Mouse (Mus musculus) liver, embryonic 15.5 days (tissue): ENCODE data around the gene Slc35e4. TPM values are rescaled to one million over a fixed set of nuclear protein-coding genes. Genes with fewer than 3 reads are reported as not detected.
"Not testable (repeated sequence)": the region's sequence is repeated elsewhere in the genome, so short reads cannot be mapped to it uniquely, and the experiment has no call there.

ENCODE experiments used
- ATAC-seq: fragments of 200-750 bp; cut with Nextera tagmentation; 2 replicates; pipeline ENCODE4 v1.8.0; 2017; ENCODE audit warnings: moderate number of reproducible peaks, mild to moderate bottlenecking, moderate library complexity; ENCODE audit not compliant: insufficient read depth
- H3K27ac ChIP-seq: fragments of 300-500 bp; sonication (generic); replicated peaks from 2 replicates; pipeline ENCODE4 v1.5.1; 2015; ENCODE audit warnings: mild to moderate bottlenecking, inconsistent platforms
- H3K27me3 ChIP-seq: fragments of 300-500 bp; sonication (generic); 2 replicates; pipeline ENCODE4 v1.6.1; 2015; ENCODE audit warnings: mild to moderate bottlenecking, inconsistent platforms
- H3K36me3 ChIP-seq: fragments of 300-500 bp; sonication (generic); replicated peaks from 2 replicates; pipeline ENCODE4 v1.6.1; 2015; ENCODE audit warnings: moderate library complexity, mild to moderate bottlenecking, inconsistent platforms
- H3K4me1 ChIP-seq: fragments of 300-500 bp; sonication (generic); replicated peaks from 2 replicates; pipeline ENCODE4 v1.6.1; 2015; ENCODE audit warnings: inconsistent platforms
- H3K4me2 ChIP-seq: fragments of 300-500 bp; sonication (generic); 2 replicates; pipeline ENCODE4 v1.6.1; 2015; ENCODE audit warnings: moderate library complexity, mild to moderate bottlenecking, inconsistent platforms
- H3K4me3 ChIP-seq: fragments of 300-500 bp; sonication (generic); replicated peaks from 2 replicates; pipeline ENCODE4 v1.5.1; 2015; ENCODE audit warnings: mild to moderate bottlenecking, inconsistent platforms
- H3K9ac ChIP-seq: fragments of 300-500 bp; sonication (generic); 2 replicates; pipeline ENCODE4 v1.6.1; 2015; ENCODE audit warnings: moderate library complexity, mild to moderate bottlenecking, inconsistent platforms
- H3K9me3 ChIP-seq: fragments of 300-500 bp; sonication (generic); replicated peaks from 2 replicates; pipeline ENCODE4 v1.6.1; 2016; ENCODE audit warnings: inconsistent platforms
- WGBS: fragments of 180-500 bp; shearing (Covaris S2); methylation state at CpG from one replicate; pipeline ENCODE4 v1.1.7; 2015; ENCODE audit warnings: mixed read lengths; ENCODE audit not compliant: insufficient replicate concordance; 5-methylcytosine and 5-hydroxymethylcytosine counted together
- polyA plus RNA-seq: library from polyadenylated mRNA; unstranded; fragments of >200 nt; fragmentation: Nextera tagmentation; extraction: Ambion mirVana; gene quantifications from 2 replicates; pipeline ENCODE4 v1.2.1, GENCODE M21; 2015

The Slc35e4 gene
- polyA plus RNA-seq, result 0.43 and 0.44 TPM in 2 replicates

- Histone ChIP-seq H3K4me2 (peak within 1 kb of the TSS; percentile 77), H3K9ac (peak within 1 kb of the TSS; percentile 8; the same call in 1 of the 2 replicates), H3K36me3 (no peaks in the 10 kb centered on the region), H3K27me3 (peaks cover 61% of the 10 kb centered on the region), H3K4me3 (peak within 1 kb of the TSS; percentile 55), H3K27ac (no peak within 1 kb of the TSS; the same call in 1 of the 2 replicates), H3K9me3 (no peaks in the 10 kb centered on the region), H3K4me1 (peaks cover 19% of the 10 kb centered on the region)
- peak; percentile 41 for ATAC-seq
- WGBS, result under 1% methylated on average over 28 of the region's 28 CpGs
Measured at GRCm38 (mm10) chr11:3914109-3914840, at the start of gene Slc35e4. Gene Slc35e4, minus strand, starts transcription at chr11:3914664.

DNA sequence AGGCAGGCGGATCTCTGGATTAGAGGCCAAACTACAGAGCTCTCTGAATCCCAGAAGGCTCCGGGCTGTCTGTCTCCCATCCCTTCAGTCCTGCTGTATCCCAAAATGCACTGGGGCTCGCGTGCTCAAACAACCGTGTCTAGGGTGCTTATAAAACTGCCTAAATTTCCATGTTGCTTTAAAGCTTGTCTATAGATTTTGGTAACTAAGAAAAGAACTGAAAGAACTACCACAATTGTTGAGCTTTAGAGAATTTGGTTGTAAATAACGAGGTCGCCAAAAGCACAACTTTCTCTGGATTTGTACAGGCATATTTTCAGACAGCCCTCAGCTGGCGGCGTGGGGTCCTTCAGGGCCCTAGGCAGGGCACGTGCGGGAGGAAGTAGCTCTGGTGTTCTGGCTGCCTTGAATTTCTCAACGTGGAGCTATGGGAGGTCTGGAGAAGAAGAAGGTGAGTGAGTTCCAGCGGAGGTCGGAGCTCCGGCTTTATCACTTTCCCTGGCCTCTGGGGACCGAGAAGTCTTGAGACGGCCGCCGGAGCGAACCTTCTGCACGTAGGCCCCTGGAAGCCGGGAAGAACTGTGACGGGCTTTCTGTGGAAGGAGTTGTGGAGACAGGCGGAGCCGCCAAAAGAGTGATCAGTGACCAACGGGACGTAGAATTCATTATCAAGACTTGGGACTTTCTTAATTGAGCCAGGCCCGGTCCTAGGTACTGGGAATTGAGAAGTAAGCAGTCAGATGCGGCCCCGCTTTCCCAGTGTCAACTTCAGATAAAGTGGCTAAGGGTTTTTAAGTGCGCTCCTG is 49.3 kb upstream of the Slc35e4 start, which contains the start of gene Pes1:
TSS of gene Pes1 (plus strand) at position 366 of the 806 bp plus-strand sequence.
- H3K27ac ChIP-seq, result peak within 1 kb of the TSS; percentile 77
- peak; percentile 92 for ATAC-seq
- peaks cover 17% of the 10 kb centered on the region for H3K36me3 ChIP-seq
- WGBS, result under 1% methylated on average over 31 of the region's 31 CpGs
- H3K4me3 ChIP-seq, result peak within 1 kb of the TSS; percentile 74
- H3K27me3 ChIP-seq, result no peaks in the 10 kb centered on the region
- peak within 1 kb of the TSS; percentile 67 for H3K9ac ChIP-seq
- no peaks in the 10 kb centered on the region for H3K9me3 ChIP-seq
- peaks cover 27% of the 10 kb centered on the region for H3K4me1 ChIP-seq
- peak within 1 kb of the TSS; percentile 74 for H3K4me2 ChIP-seq

DNA sequence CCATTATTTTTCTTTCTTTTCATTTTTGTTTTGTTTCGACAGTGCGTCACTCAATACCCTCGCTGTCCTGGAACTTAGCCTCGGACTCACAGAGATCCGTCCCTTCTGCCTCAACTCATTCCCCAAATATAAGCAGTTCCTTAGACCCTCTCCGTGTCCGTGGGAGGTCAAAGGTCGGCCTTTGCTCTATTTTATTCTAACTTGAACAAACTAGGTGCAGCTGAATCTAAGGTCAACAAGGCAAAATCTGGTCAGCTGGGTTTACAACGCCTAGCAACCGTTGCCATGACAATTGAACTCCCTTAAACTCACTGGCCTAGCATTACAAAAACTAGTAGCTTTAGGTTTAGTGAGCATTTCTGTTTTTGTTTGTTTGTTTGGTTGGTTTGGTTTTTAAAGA is 48.7 kb upstream of the Slc35e4 start:
- no peaks in the 10 kb centered on the region for H3K9me3 ChIP-seq
- ATAC-seq, result no peak
- no peaks in the 10 kb centered on the region for H3K27me3 ChIP-seq
- H3K4me1 ChIP-seq, result peaks cover 27% of the 10 kb centered on the region
- H3K4me2 ChIP-seq, result peak overlapping the region; percentile 74
- WGBS, result 66% methylated on average over 10 of the region's 10 CpGs
- peak overlapping the region; percentile 77; the same call in 1 of the 2 replicates for H3K27ac ChIP-seq
- peak overlapping the region; percentile 32 for H3K9ac ChIP-seq
- peak overlapping the region; percentile 74 for H3K4me3 ChIP-seq
- peaks cover 11% of the 10 kb centered on the region for H3K36me3 ChIP-seq

- no peak overlapping the region for H3K9ac ChIP-seq
- H3K9me3 ChIP-seq, result no peaks in the 10 kb centered on the region
- H3K27me3 ChIP-seq, result no peaks in the 10 kb centered on the region
- H3K4me3 ChIP-seq, result no peak overlapping the region
- H3K36me3 ChIP-seq, result peaks cover 1% of the 10 kb centered on the region; the same call in 1 of the 2 replicates
- H3K4me2 ChIP-seq, result no peak overlapping the region
- H3K4me1 ChIP-seq, result peaks cover 27% of the 10 kb centered on the region
- 53% methylated on average over 3 of the region's 3 CpGs for WGBS
- no peak for ATAC-seq
- no peak overlapping the region for H3K27ac ChIP-seq
Measured at GRCm38 (mm10) chr11:3961761-3962160, 47.3 kb upstream of the Slc35e4 start.

GRCm38 (mm10) chr11:3960901-3961300 is 46.4 kb upstream of the Slc35e4 start:
- Histone ChIP-seq H3K4me1 (peaks cover 24% of the 10 kb centered on the region), H3K27me3 (no peaks in the 10 kb centered on the region), H3K9me3 (no peaks in the 10 kb centered on the region), H3K36me3 (no peaks in the 10 kb centered on the region), H3K27ac (no peak overlapping the region), H3K4me2 (no peak overlapping the region), H3K9ac (no peak overlapping the region), H3K4me3 (no peak overlapping the region)
- WGBS, result 23% methylated on average over 2 of the region's 2 CpGs
- ATAC-seq, result no peak

- H3K4me2 ChIP-seq, H3K9ac ChIP-seq, H3K4me1 ChIP-seq, H3K9me3 ChIP-seq, H3K36me3 ChIP-seq, ATAC-seq, H3K27me3 ChIP-seq, H3K27ac ChIP-seq, H3K4me3 ChIP-seq: not testable (repeated sequence)
- 63% methylated on average over 4 of the region's 4 CpGs for WGBS
Measured at GRCm38 (mm10) chr11:3955371-3955770, 40.9 kb upstream of the Slc35e4 start.

DNA sequence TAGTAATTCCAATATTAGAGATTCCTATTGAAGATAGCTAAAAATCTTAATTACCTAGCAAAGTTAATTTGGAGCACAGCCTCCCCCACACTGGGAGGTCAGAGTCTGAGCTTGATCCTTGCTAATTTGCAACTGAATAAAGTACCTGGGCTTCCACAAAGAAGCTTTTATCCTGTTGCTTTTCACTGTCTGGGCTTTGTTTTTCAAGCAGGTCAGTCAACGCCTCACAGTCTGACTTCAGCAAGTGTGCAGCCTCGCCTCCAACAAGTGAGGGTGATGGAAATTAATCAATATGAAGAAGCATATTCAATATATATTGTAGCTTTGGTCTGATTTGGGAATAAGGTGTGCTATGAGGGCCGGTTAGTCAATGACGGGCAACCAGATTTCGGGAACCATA is 40.4 kb upstream of the Slc35e4 start:
- WGBS, result 63% methylated on average over 5 of the region's 5 CpGs
- H3K4me1 ChIP-seq, H3K27ac ChIP-seq, H3K4me3 ChIP-seq, H3K36me3 ChIP-seq, ATAC-seq, H3K9me3 ChIP-seq, H3K9ac ChIP-seq, H3K27me3 ChIP-seq, H3K4me2 ChIP-seq: not testable (repeated sequence)

DNA sequence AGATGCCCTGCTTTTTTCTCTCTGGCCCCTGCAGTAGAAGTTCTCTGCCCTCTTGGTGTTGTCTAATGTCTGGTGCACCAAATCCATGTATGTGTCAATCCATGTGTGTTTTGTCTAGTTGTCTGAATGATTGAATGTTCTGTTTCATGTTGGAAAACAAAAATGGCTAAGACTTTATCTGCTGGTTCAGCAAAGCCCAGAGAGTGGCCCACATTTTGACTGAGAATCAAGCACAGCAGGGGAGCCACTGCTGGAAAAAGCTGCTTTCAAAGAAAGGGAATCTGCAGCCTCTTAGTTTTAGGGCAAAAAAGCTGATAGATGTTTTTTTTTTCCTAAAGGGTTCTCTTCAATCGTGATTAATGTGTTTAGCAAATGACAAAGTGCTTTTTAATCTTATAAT is 31.9 kb upstream of the Slc35e4 start:
- no peaks in the 10 kb centered on the region for H3K36me3 ChIP-seq
- no peak overlapping the region for H3K27ac ChIP-seq
- 21% methylated on average over 1 of the region's 1 CpGs for WGBS
- no peak overlapping the region for H3K4me2 ChIP-seq
- no peak overlapping the region for H3K4me3 ChIP-seq
- no peaks in the 10 kb centered on the region for H3K9me3 ChIP-seq
- peaks cover 20% of the 10 kb centered on the region for H3K27me3 ChIP-seq
- H3K9ac ChIP-seq, result no peak overlapping the region
- no peaks in the 10 kb centered on the region for H3K4me1 ChIP-seq
- no peak for ATAC-seq

- WGBS, result 73% methylated on average over 7 of the region's 7 CpGs
- no peaks in the 10 kb centered on the region for H3K4me1 ChIP-seq
- H3K27me3 ChIP-seq, result peaks cover 21% of the 10 kb centered on the region
- H3K36me3 ChIP-seq, result no peaks in the 10 kb centered on the region
- H3K9me3 ChIP-seq, result no peaks in the 10 kb centered on the region
- H3K4me3 ChIP-seq, result no peak overlapping the region
- H3K9ac ChIP-seq, result no peak overlapping the region
- H3K27ac ChIP-seq, result no peak overlapping the region
- ATAC-seq, result no peak
- H3K4me2 ChIP-seq, result no peak overlapping the region
Measured at GRCm38 (mm10) chr11:3941371-3941770, 26.9 kb upstream of the Slc35e4 start.

DNA sequence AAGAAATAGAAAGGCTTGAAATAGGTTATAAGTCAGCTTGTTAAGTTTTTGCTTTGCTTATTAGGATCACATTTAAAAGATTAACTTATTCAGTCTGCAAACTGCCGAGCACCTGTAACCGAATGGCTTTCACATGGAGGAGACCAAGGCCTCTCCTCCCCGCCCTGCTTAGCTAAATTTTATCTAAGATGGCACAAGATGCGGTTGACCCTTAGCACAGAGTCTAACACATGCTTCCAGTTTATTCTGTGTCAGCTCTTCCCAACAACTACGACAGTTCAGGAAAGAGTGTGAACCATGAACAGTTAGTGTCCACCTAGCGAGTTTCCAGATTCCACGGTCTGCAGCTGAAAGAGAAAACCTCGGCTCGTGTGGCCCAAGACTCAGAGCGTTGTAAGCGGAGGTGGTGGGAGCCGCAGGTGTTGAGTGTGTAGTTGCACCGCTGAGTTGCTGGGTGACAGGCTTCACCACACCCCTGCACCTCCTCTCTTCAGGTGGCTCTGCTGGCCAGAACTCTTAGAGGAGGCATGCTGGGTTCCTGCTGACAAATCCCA is 22.9 kb upstream of the Slc35e4 start:
- no peak overlapping the region for H3K4me2 ChIP-seq
- 0 out of 2 replicates have a peak, but pooled peaks cover 2% of the 10 kb centered on the region for H3K4me1 ChIP-seq
- no peaks in the 10 kb centered on the region for H3K36me3 ChIP-seq
- no peaks in the 10 kb centered on the region for H3K9me3 ChIP-seq
- H3K4me3 ChIP-seq, result no peak overlapping the region
- peaks cover 3% of the 10 kb centered on the region; the same call in 1 of the 2 replicates for H3K27me3 ChIP-seq
- ATAC-seq, result no peak
- H3K27ac ChIP-seq, result no peak overlapping the region
- H3K9ac ChIP-seq, result no peak overlapping the region
- 71% methylated on average over 13 of the region's 13 CpGs for whole genome bisulfite sequencing

GRCm38 (mm10) chr11:3936318-3936717 is 21.9 kb upstream of the Slc35e4 start:
- Histone ChIP-seq H3K4me2 (no peak overlapping the region), H3K9me3 (no peaks in the 10 kb centered on the region), H3K4me3 (no peak overlapping the region), H3K27ac (no peak overlapping the region), H3K27me3 (peaks cover 3% of the 10 kb centered on the region; the same call in 1 of the 2 replicates), H3K9ac (no peak overlapping the region), H3K36me3 (no peaks in the 10 kb centered on the region), H3K4me1 (0 out of 2 replicates have a peak, but pooled peaks cover 12% of the 10 kb centered on the region)
- 65% methylated on average over 3 of the region's 3 CpGs for WGBS
- no peak for ATAC-seq
